Mouse (Mus musculus): Measurements from ENCODE around the gene Tmem11.
A peak's percentile ranks its signal among the peaks of the same experiment; 100 is the strongest.

DNA sequence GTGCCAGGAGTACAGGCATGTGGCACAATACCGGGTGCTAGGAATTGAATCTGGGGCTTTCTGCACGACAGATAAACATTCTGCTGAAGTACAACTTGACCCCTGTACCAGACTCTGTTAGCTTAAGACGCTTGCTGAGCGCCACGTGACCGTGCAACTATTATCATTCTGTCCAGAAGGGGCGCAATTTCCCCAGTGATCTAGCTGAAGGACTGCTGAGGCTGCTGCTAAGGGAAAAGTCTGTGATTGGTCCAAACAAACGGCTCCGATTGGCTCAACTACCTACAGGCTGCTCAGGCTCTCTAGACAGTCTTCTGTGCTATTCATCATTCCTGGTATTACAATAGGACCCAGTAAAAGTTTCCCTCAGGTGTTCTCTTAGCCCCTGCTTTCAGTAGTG lies 48.2 kb upstream of the Tmem11 start:
- TF ChIP-seq CTCF (IDR thresholded peaks at IDR 0.05; ENCODE audit: low read depth) (peak; percentile 96), EP300 (optimal IDR thresholded peaks at IDR 0.05) (no peak)
